Mouse (Mus musculus) stomach, postnatal 0 days (tissue): ENCODE data around the gene Cish.

Experiments
- CTCF ChIP-seq: IDR thresholded peaks from 2 replicates; pipeline ENCODE4 v1.5.1; 2016; ENCODE audit warnings: antibody characterized with exemption, low read depth, mild to moderate bottlenecking, moderate library complexity
- EP300 ChIP-seq: optimal IDR thresholded peaks from 2 replicates; pipeline ENCODE3; 2016; ENCODE audit warnings: antibody characterized with exemption

GRCm38 (mm10) chr9:107299783-107300182 is 4.0 kb downstream of the Cish start:
- TF ChIP-seq EP300 (no peak), CTCF (no peak)
